Mouse (Mus musculus) testis, adult 2 months (tissue): Measurements from ENCODE around the gene Zfp574. TPM values are rescaled to one million over a fixed set of nuclear protein-coding genes. Genes with fewer than 3 reads are reported as not detected.

ENCODE experiments used
- H3K27ac ChIP-seq: fragments of 200-500 bp; 2 replicates; pipeline ENCODE4 v1.5.1; 2012; ENCODE audit warnings: low read depth, low read length; ENCODE audit not compliant: control insufficient read depth, insufficient read depth
- H3K27me3 ChIP-seq: fragments of 200-500 bp; 2 replicates; pipeline ENCODE4 v1.6.1; 2012; ENCODE audit warnings: mild to moderate bottlenecking, low read length, moderate library complexity; ENCODE audit not compliant: control insufficient read depth, insufficient read depth
- H3K36me3 ChIP-seq: fragments of 200-500 bp; 2 replicates; pipeline ENCODE4 v1.6.1; 2012; ENCODE audit warnings: mild to moderate bottlenecking, low read length; ENCODE audit not compliant: control insufficient read depth, insufficient read depth
- H3K4me1 ChIP-seq: fragments of 200-500 bp; 2 replicates; pipeline ENCODE4 v1.6.1; 2012; ENCODE audit warnings: low read length; ENCODE audit not compliant: control insufficient read depth, insufficient read depth
- H3K4me3 ChIP-seq: fragments of 200-500 bp; 2 replicates; pipeline ENCODE4 v1.5.1; 2012; ENCODE audit warnings: low read depth, mild to moderate bottlenecking, low read length, moderate library complexity, mixed read lengths; ENCODE audit not compliant: control insufficient read depth
- CTCF ChIP-seq: fragments of 200-500 bp; IDR thresholded peaks from 2 replicates; pipeline ENCODE4 v1.5.1; 2012; ENCODE audit warnings: low read depth, mild to moderate bottlenecking, inconsistent platforms, low read length, moderate library complexity; ENCODE audit not compliant: control insufficient read depth, insufficient read depth, insufficient replicate concordance
- POLR2A ChIP-seq: fragments of 200-500 bp; IDR thresholded peaks from 2 replicates; pipeline ENCODE4 v1.6.1; 2012; ENCODE audit warnings: low read depth, mild to moderate bottlenecking, inconsistent platforms, low read length, moderate library complexity; ENCODE audit not compliant: control insufficient read depth
- polyA plus RNA-seq: library from polyadenylated mRNA; depleted of rRNA; stranded (reverse); fragments of >200 nt; gene quantifications from 2 replicates; pipeline ENCODE4 v1.2.3, GENCODE M21; 2012

Gene Zfp574
- polyA plus RNA-seq, 1 experiment = 267 TPM

DNA sequence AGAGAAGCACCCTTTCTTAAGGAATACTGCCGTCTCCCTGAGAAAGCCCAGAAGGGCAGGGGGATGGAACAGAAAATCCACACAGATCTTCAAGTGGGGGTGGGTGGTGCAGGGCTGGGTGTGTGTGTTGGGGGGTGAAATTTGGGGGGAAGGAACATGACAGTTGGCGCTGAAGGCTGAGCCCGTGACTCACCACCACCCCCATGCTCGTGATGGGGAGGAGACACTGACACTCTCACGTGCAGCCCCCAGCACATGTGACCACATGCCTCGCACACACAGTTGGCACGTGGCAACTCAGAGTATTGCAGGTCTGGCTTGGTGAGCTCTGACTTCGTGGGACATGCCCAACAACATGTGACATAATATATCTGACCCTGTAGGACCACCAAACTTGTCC, 1.6 kb downstream of the Zfp574 start:
- H3K4me3 ChIP-seq = peak overlapping the region; percentile 55
- 0 out of 2 replicates have a peak, but pooled peaks cover 1% of the 10 kb centered on the region for H3K36me3 ChIP-seq
- peaks cover 24% of the 10 kb centered on the region for H3K4me1 ChIP-seq
- no peaks in the 10 kb centered on the region for H3K27me3 ChIP-seq
- TF ChIP-seq CTCF (no peak), POLR2A (peak; percentile 11; the same call in 1 of the 2 replicates)
- no peak overlapping the region for H3K27ac ChIP-seq

- H3K4me3 ChIP-seq = peak overlapping the region; percentile 94
- H3K36me3 ChIP-seq = no peaks in the 10 kb centered on the region; the same call in 1 of the 2 replicates
- no peak for TF ChIP-seq CTCF
- no peak for TF ChIP-seq POLR2A
- peak overlapping the region; percentile 87 for H3K27ac ChIP-seq
- H3K4me1 ChIP-seq = peaks cover 24% of the 10 kb centered on the region
- no peaks in the 10 kb centered on the region for H3K27me3 ChIP-seq
These were observed 3.9 kb downstream of the Zfp574 start for GRCm38 (mm10) chr7:25076296-25076662.

DNA sequence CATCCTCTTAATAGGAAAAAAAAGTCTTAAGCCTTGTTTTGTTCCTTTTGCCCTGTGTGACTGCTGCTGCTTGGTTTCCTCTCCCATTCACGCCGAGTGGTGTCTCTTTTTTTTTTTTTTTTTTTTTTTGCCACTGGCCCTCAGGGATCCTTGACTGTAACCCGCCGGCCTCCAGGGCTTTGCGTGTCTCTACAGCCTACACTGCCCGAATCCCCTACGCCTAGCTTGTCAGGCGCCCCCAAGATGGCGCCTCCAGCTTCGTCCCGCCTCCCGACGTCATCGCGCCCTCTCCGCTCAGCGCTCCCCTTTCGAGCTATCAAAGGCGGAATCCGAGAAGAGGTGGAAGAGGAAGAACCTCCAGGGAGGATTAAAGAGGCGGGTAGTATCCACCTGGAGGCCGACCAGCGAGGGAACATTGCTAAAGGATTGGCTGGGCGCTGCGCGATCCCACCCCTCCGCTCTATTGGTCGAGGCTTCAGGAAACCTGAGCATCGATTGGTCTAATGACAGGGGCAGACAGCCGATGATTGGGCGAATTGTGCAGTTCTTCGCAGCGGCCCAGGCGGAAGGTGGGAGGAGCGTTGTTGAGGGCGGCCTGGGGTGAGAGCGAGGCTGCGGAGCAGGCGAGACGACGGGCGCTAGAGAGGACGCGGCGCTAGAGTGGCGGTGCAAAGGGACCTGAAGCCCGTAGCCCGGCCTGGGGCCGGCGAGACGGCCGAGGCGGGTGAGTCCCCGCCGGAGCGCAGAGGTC, 4.5 kb downstream of the Zfp574 start:
- no peaks in the 10 kb centered on the region for H3K27me3 ChIP-seq
- TF ChIP-seq POLR2A = peak; percentile 76
- TF ChIP-seq CTCF = no peak
- H3K36me3 ChIP-seq = no peaks in the 10 kb centered on the region; the same call in none of the 2 replicates
- peak overlapping the region; percentile 94 for H3K4me3 ChIP-seq
- H3K4me1 ChIP-seq = peaks cover 21% of the 10 kb centered on the region
- H3K27ac ChIP-seq = peak overlapping the region; percentile 92

GRCm38 (mm10) chr7:25077414-25077755, 5.0 kb downstream of the Zfp574 start:
- TF ChIP-seq CTCF = no peak
- TF ChIP-seq POLR2A = 0 out of 2 replicates have a peak, but pooled peaks have one; percentile 29
- H3K4me1 ChIP-seq = peaks cover 18% of the 10 kb centered on the region
- H3K36me3 ChIP-seq = peaks cover 1% of the 10 kb centered on the region
- peak overlapping the region; percentile 92 for H3K27ac ChIP-seq
- peak overlapping the region; percentile 94 for H3K4me3 ChIP-seq
- H3K27me3 ChIP-seq = no peaks in the 10 kb centered on the region

GRCm38 (mm10) chr7:25079496-25080026, 7.2 kb downstream of the Zfp574 start:
- H3K27ac ChIP-seq = no peak overlapping the region
- TF ChIP-seq CTCF (no peak), POLR2A (peak; percentile 13; the same call in 1 of the 2 replicates)
- H3K27me3 ChIP-seq = no peaks in the 10 kb centered on the region
- peaks cover 2% of the 10 kb centered on the region for H3K36me3 ChIP-seq
- peaks cover 8% of the 10 kb centered on the region for H3K4me1 ChIP-seq
- H3K4me3 ChIP-seq = no peak overlapping the region

- Histone ChIP-seq H3K36me3 (peaks cover 2% of the 10 kb centered on the region), H3K4me3 (no peak overlapping the region), H3K27ac (no peak overlapping the region), H3K4me1 (peaks cover 8% of the 10 kb centered on the region), H3K27me3 (no peaks in the 10 kb centered on the region)
- 0 out of 2 replicates have a peak, but pooled peaks have one; percentile 16 for TF ChIP-seq POLR2A
- TF ChIP-seq CTCF = no peak
These were observed 8.1 kb downstream of the Zfp574 start for GRCm38 (mm10) chr7:25080431-25080830.

GRCm38 (mm10) chr7:25082510-25082909, 10.1 kb downstream of the Zfp574 start:
- no peak overlapping the region for H3K27ac ChIP-seq
- H3K4me3 ChIP-seq = no peak overlapping the region
- TF ChIP-seq CTCF (peak; percentile 18; the same call in 1 of the 2 replicates), POLR2A (peak; percentile 16; the same call in 1 of the 2 replicates)
- H3K27me3 ChIP-seq = no peaks in the 10 kb centered on the region
- peaks cover 2% of the 10 kb centered on the region for H3K36me3 ChIP-seq
- H3K4me1 ChIP-seq = peaks cover 4% of the 10 kb centered on the region; the same call in 1 of the 2 replicates
